Mouse (Mus musculus): ENCODE data around the gene Naxe. TPM values are rescaled to one million over a fixed set of nuclear protein-coding genes. Genes with fewer than 3 reads are reported as not detected.

Gene Naxe
- total and polyA plus RNA-seq, 2 experiments from 2014 or later: 78.9 to 161 TPM

DNA sequence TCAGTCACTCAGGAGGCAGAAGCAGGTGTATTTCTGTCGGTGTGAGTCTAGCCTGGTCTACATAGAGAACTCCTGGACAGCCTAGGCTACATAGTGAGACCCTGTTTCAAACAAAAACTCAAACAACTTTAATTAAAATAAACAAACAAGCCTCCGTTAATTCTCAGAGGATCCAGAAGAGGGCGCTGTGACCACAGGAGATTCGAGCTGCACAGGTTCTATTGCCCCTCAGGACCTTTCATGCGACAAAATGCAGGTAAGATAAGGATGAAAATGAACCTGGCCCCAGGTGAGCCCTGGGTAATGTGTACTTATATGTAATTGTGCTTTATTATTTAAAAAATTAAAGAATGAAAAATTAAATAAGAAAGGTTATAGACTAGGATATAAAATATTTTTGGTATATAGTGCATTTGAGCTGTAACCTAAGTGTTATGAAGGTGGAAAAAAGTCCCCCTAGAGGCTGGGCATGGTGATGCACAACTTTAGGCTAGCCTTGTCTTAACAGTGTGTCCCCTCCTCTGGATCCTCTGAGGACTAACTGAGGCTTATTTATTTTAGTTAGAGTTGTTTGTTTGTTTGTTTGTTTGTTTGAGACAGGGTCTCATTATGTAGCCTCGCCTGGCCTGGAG is 47.5 kb downstream of the Naxe start:
- 10% methylated on average over 6 of the region's 6 CpGs for WGBS
- ATAC-seq: no peak
- Histone ChIP-seq H3K27me3 (ENCODE audit: insufficient read depth, low read length) (no peaks in the 10 kb centered on the region), H3K4me1 (ENCODE audit: insufficient read depth) (no peaks in the 10 kb centered on the region), H3K9ac (no peak overlapping the region), H3K9me3 (ENCODE audit: low read length) (no peaks in the 10 kb centered on the region), H3K36me3 (ENCODE audit: insufficient read depth) (no peaks in the 10 kb centered on the region), H3K4me3 (ENCODE audit: low read depth, low read length) (no peak overlapping the region), H3K4me2 (ENCODE audit: low read depth) (no peak overlapping the region), H3K27ac (ENCODE audit: low read depth, low read length) (no peak overlapping the region)
- TF ChIP-seq CTCF (IDR thresholded peaks at IDR 0.05; ENCODE audit: low read depth): peak; percentile 50
- DNase-seq: no peak

Other genes starting within 250 kb of the Naxe start
- gene Pear1, start 234.2 kb downstream of the Naxe start, total RNA-seq (2014; rRNA removed): 10.4 and 12.3 TPM in 2 replicates
- 4.3 and 4.9 TPM in 2 replicates for gene Pear1, start 234.2 kb downstream of the Naxe start, polyA plus RNA-seq (2015; fragmentation: Nextera tagmentation; extraction: Ambion mirVana)
- not detected in 2 replicates for gene Sh2d2a, start 211.7 kb downstream of the Naxe start, total RNA-seq (2014; rRNA removed)
- gene Sh2d2a, start 211.7 kb downstream of the Naxe start, polyA plus RNA-seq (2015; fragmentation: Nextera tagmentation; extraction: Ambion mirVana): not detected in 2 replicates
- 74.2 and 77.1 TPM in 2 replicates for gene Prcc, start 172.9 kb downstream of the Naxe start, total RNA-seq (2014; rRNA removed)
- gene Prcc, start 172.9 kb downstream of the Naxe start, polyA plus RNA-seq (2015; fragmentation: Nextera tagmentation; extraction: Ambion mirVana): 20.6 and 23.0 TPM in 2 replicates
- gene Hdgf, start 152.2 kb downstream of the Naxe start, total RNA-seq (2014; rRNA removed): 116 and 121 TPM in 2 replicates
- 147 and 160 TPM in 2 replicates for gene Hdgf, start 152.2 kb downstream of the Naxe start, polyA plus RNA-seq (2015; fragmentation: Nextera tagmentation; extraction: Ambion mirVana)
- gene Mrpl24, start 139.0 kb downstream of the Naxe start, total RNA-seq (2014; rRNA removed): 47.0 and 68.4 TPM in 2 replicates
- 43.4 and 45.7 TPM in 2 replicates for gene Mrpl24, start 139.0 kb downstream of the Naxe start, polyA plus RNA-seq (2015; fragmentation: Nextera tagmentation; extraction: Ambion mirVana)
- gene Isg20l2, start 128.2 kb downstream of the Naxe start, total RNA-seq (2014; rRNA removed): 29.1 and 31.9 TPM in 2 replicates
- gene Isg20l2, start 128.2 kb downstream of the Naxe start, polyA plus RNA-seq (2015; fragmentation: Nextera tagmentation; extraction: Ambion mirVana): 16.1 and 19.3 TPM in 2 replicates
- 19.3 and 31.8 TPM in 2 replicates for gene Rrnad1, start 127.8 kb downstream of the Naxe start, total RNA-seq (2014; rRNA removed)
- gene Rrnad1, start 127.8 kb downstream of the Naxe start, polyA plus RNA-seq (2015; fragmentation: Nextera tagmentation; extraction: Ambion mirVana): 10.9 and 15.6 TPM in 2 replicates
- gene Crabp2, start 109.8 kb downstream of the Naxe start, total RNA-seq (2014; rRNA removed): 16.8 and 17.4 TPM in 2 replicates
- gene Crabp2, start 109.8 kb downstream of the Naxe start, polyA plus RNA-seq (2015; fragmentation: Nextera tagmentation; extraction: Ambion mirVana): 24.7 and 28.1 TPM in 2 replicates
- gene Nes, start 87.4 kb downstream of the Naxe start, total RNA-seq (2014; rRNA removed): 32.4 and 39.2 TPM in 2 replicates
- 14.5 and 17.9 TPM in 2 replicates for gene Nes, start 87.4 kb downstream of the Naxe start, polyA plus RNA-seq (2015; fragmentation: Nextera tagmentation; extraction: Ambion mirVana)
- 140 and 146 TPM in 2 replicates for gene Bcan, start 58.3 kb downstream of the Naxe start, total RNA-seq (2014; rRNA removed)
- 99.1 and 133 TPM in 2 replicates for gene Bcan, start 58.3 kb downstream of the Naxe start, polyA plus RNA-seq (2015; fragmentation: Nextera tagmentation; extraction: Ambion mirVana)
- 0.38 and 0.92 TPM in 2 replicates for gene Hapln2, start 30.9 kb downstream of the Naxe start, total RNA-seq (2014; rRNA removed)
- 0.31 and 0.69 TPM in 2 replicates for gene Hapln2, start 30.9 kb downstream of the Naxe start, polyA plus RNA-seq (2015; fragmentation: Nextera tagmentation; extraction: Ambion mirVana)
- 9.8 and 10.6 TPM in 2 replicates for gene Gpatch4, start 15.4 kb downstream of the Naxe start, total RNA-seq (2014; rRNA removed)
- 34.6 and 35.5 TPM in 2 replicates for gene Gpatch4, start 15.4 kb downstream of the Naxe start, polyA plus RNA-seq (2015; fragmentation: Nextera tagmentation; extraction: Ambion mirVana)
- 0.05 and 0.08 TPM in 2 replicates for gene Ttc24, start 19.8 kb upstream of the Naxe start, total RNA-seq (2014; rRNA removed)
- gene Ttc24, start 19.8 kb upstream of the Naxe start, polyA plus RNA-seq (2015; fragmentation: Nextera tagmentation; extraction: Ambion mirVana): not detected in 2 replicates
- 3.1 and 6.8 TPM in 2 replicates for gene Iqgap3, start 23.5 kb upstream of the Naxe start, total RNA-seq (2014; rRNA removed)
- gene Iqgap3, start 23.5 kb upstream of the Naxe start, polyA plus RNA-seq (2015; fragmentation: Nextera tagmentation; extraction: Ambion mirVana): 1.6 and 2.0 TPM in 2 replicates
- 45.0 and 53.0 TPM in 2 replicates for gene Mef2d, start 83.9 kb upstream of the Naxe start, total RNA-seq (2014; rRNA removed)
- 30.9 and 34.0 TPM in 2 replicates for gene Mef2d, start 83.9 kb upstream of the Naxe start, polyA plus RNA-seq (2015; fragmentation: Nextera tagmentation; extraction: Ambion mirVana)
- 0.19 TPM in 1 of 2 replicates, not detected in the other for gene Rhbg, start 196.2 kb upstream of the Naxe start, total RNA-seq (2014; rRNA removed)
- gene Rhbg, start 196.2 kb upstream of the Naxe start, polyA plus RNA-seq (2015; fragmentation: Nextera tagmentation; extraction: Ambion mirVana): 0.21 and 0.25 TPM in 2 replicates
- 0.69 TPM in 1 of 2 replicates, not detected in the other for gene Gm38392, start 228.7 kb upstream of the Naxe start, total RNA-seq (2014; rRNA removed)
- gene Gm38392, start 228.7 kb upstream of the Naxe start, polyA plus RNA-seq (2015; fragmentation: Nextera tagmentation; extraction: Ambion mirVana): 0.16 TPM in 1 of 2 replicates, not detected in the other
- 1.2 and 5.0 TPM in 2 replicates for gene Tsacc, start 238.5 kb upstream of the Naxe start, total RNA-seq (2014; rRNA removed)
- 11.9 and 12.0 TPM in 2 replicates for gene Tsacc, start 238.5 kb upstream of the Naxe start, polyA plus RNA-seq (2015; fragmentation: Nextera tagmentation; extraction: Ambion mirVana)
- gene Cct3, start 238.6 kb upstream of the Naxe start, total RNA-seq (2014; rRNA removed): 373 and 393 TPM in 2 replicates
- 440 and 452 TPM in 2 replicates for gene Cct3, start 238.6 kb upstream of the Naxe start, polyA plus RNA-seq (2015; fragmentation: Nextera tagmentation; extraction: Ambion mirVana)